Mouse (Mus musculus) thymus, adult 2 months (tissue): Measurements from ENCODE around the gene Rrbp1.

ENCODE experiments used
- CTCF ChIP-seq: fragments of 200-500 bp; IDR thresholded peaks from 2 replicates; pipeline ENCODE4 v1.5.1; 2012; ENCODE audit warnings: mild to moderate bottlenecking, control low read depth, low read length, moderate library complexity, borderline replicate concordance; ENCODE audit not compliant: control insufficient read depth, poor library complexity, insufficient read depth; ENCODE audit errors: extremely low read depth
- POLR2A ChIP-seq: fragments of 200-500 bp; IDR thresholded peaks from 2 replicates; pipeline ENCODE4 v1.6.1; 2012; ENCODE audit warnings: mild to moderate bottlenecking, low read length, control low read depth, moderate library complexity; ENCODE audit not compliant: control insufficient read depth, poor library complexity, insufficient read depth; ENCODE audit errors: extremely low read depth

- TF ChIP-seq POLR2A: no peak
- no peak for TF ChIP-seq CTCF
Measured at GRCm38 (mm10) chr2:143971887-143972286, 39.2 kb downstream of the Rrbp1 start.
